Mouse (Mus musculus): ENCODE measurements at regions not wholly inside any gene's neighbourhood (a gene's known extent, or its start where the extent isn't known, plus 50 kb on each side); places are given as distances from the start of the nearest gene placed in this dataset.

DNA sequence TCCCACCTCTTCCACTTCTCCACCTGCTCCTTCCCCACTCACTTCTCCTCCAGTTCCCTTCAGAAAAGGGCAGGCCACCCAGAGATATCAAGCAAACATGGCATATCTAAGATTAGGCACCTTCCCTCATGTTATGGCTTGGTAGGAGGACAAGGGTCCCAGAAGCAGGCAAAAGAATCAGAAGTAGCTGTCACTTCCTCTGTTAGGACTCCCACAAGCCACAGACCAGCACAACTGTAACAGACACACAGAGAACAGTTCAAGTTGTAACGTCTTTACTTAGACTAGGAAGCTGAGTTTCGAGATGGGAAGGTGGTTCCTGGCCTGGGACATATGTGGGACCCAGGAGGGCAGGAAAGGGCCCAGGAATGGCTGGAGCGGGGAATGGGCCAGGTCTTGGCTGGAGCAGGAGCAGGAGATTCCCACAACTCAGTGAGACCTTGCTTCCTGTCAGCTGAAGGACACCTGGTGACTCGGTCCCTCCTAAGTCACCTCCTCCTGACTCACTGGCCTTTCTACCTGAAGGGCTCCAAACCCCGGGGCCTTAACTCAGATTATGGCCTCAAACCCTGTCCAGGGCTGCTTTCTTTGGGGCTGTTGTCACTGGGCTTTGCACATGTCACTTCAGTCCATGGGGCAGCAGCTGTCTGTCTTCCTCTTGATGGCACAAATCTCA is 304.2 kb downstream of the 4933412E24Rik start:
- peak; percentile 63 for ATAC-seq (replicated peaks; ENCODE audit: low read depth, poor library complexity, severe bottlenecking)

DNA sequence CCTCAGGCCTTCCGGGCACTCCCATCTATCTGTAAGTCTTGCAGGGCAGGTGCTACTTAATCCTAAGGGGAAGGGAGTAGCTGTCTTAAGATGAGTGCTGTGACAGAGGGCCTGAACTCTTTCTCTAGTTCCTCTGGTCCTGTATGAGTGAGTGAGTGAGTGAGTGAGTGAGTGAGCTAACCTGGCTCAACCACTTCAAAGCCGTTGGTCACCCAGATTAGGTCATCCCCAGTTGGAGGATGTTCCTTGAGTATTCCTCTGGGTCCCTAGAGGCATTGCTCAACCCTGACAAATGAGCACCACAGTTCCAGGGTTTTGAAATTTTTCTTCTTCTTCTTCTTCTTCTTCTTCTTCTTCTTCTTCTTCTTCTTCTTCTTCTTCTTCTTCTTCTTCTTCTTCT is 306.5 kb downstream of the 4933412E24Rik start:
- no peak for ATAC-seq (replicated peaks; ENCODE audit: low read depth, poor library complexity, severe bottlenecking)

DNA sequence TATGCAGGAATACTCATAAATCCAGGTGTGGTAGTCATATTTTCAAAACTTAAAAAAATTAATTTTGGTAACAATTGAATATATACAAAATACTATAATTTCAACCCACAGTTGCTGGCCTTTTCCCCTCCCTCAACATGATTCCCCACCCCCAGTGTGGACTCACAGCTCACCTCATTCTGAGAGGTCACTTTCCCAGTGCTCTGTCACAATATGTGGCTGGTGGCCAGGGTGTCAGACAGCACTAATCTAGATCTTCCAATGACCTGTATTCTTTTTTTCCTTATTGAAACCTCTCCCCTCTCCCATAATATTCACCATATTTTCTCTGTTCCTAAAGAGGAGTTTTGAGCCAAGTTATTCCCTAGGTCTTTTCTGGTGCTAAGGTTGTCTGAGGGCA is 308.0 kb downstream of the 4933412E24Rik start:
- no peak for ATAC-seq (replicated peaks; ENCODE audit: low read depth, poor library complexity, severe bottlenecking)

DNA sequence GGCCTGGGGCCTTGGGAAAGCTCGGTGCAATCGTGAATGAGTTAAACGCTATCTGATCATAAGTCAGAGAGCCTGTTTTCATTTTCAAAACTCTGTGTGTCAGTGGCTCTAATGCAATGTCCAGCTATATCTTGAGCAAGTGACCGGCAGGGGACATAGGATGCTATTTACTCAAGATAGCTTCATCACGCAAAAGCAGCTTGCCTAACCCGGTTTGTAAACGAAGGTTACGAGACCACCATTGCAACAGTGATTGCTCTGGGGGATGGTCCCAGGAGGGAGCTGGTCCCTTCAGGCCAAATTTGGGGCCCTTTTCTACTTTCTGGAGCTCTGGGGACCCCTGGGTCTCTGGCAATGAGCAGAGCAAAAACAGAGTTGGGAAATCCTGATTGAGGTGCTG is 309.3 kb downstream of the 4933412E24Rik start:
- no peak for ATAC-seq (replicated peaks; ENCODE audit: low read depth, poor library complexity, severe bottlenecking)

Data from common myeloid progenitor, adult 5-6 weeks (primary cell).